In genomic region chr6:100301410-100302108, GRCm38 (mm10) we compare ENCODE assay signal across 17 mouse cellular contexts. TPM values are rescaled to one million over a fixed set of nuclear protein-coding genes. Genes with fewer than 3 reads are reported as not detected.
DNase-seq lines count a peak whose midpoint lies in the region; ATAC-seq and TF ChIP-seq lines count a peak whose summit lies in the region.
"Had no signal": no experiment of that assay in that cellular context is flagged by ENCODE, and none has a peak within 500 bp of the region (broad histone marks: within the 10 kb centered on the region; RNA-seq: fewer than 3 reads in every experiment).

No protein-coding gene starts in this region.

- H3K36me3 ChIP-seq in lung, embryonic 14.5 days (ENCODE audit: insufficient read depth) = no peaks in the 10 kb centered on the region
- no peaks in the 10 kb centered on the region for H3K36me3 ChIP-seq in liver, embryonic 12.5 days
- H3K36me3 ChIP-seq: embryonic facial prominence, embryonic 15.5 days; forebrain, embryonic 10.5 days; heart, embryonic 12.5 days; hindbrain, embryonic 10.5 days; midbrain, embryonic 15.5 days had no signal

- DNase-seq in heart, postnatal 4 days = peak; percentile 27
- DNase-seq in heart, adult 8-10 months (ENCODE audit: low spot score) = no peak
- peak; percentile 37 for DNase-seq in lung, embryonic 14.5 days
- DNase-seq in lung, adult 18-20 months = no peak
- DNase-seq in yolk sac, embryonic 10.5 days (ENCODE audit: low spot score) = peak; percentile 71
- DNase-seq: adrenal gland, postnatal 36 days; cerebellum, adult 2 months; kidney, postnatal 25 days; lung, adult 2 months; thymus, adult 18-20 months had no signal

- H3K9me3 ChIP-seq in lung, embryonic 14.5 days (ENCODE audit: low read depth, low read length) = no peaks in the 10 kb centered on the region
- no peaks in the 10 kb centered on the region for H3K9me3 ChIP-seq in liver, embryonic 12.5 days (replicated peaks)
- H3K9me3 ChIP-seq: embryonic facial prominence, embryonic 15.5 days; forebrain, embryonic 10.5 days; heart, embryonic 12.5 days; hindbrain, embryonic 10.5 days; midbrain, embryonic 15.5 days had no signal

- no peaks in the 10 kb centered on the region for H3K4me1 ChIP-seq in lung, embryonic 14.5 days (ENCODE audit: insufficient read depth)
- H3K4me1 ChIP-seq in liver, embryonic 12.5 days = peaks cover 3% of the 10 kb centered on the region; the same call in 1 of the 2 replicates
- H3K4me1 ChIP-seq: midbrain, embryonic 15.5 days had no signal

- H3K4me2 ChIP-seq in lung, embryonic 14.5 days = no peak overlapping the region
- H3K4me2 ChIP-seq in liver, embryonic 12.5 days = no peak overlapping the region
- H3K4me2 ChIP-seq: embryonic facial prominence, embryonic 15.5 days; heart, embryonic 12.5 days; midbrain, embryonic 15.5 days had no signal

- H3K4me3 ChIP-seq in lung, embryonic 14.5 days (ENCODE audit: low read depth, low read length) = no peak overlapping the region
- H3K4me3 ChIP-seq in liver, embryonic 12.5 days = no peak overlapping the region
- H3K4me3 ChIP-seq: embryonic facial prominence, embryonic 15.5 days; forebrain, embryonic 10.5 days; heart, embryonic 12.5 days; hindbrain, embryonic 10.5 days; midbrain, embryonic 15.5 days had no signal

- no peak for ATAC-seq in lung, embryonic 14.5 days (ENCODE audit: insufficient read depth)
- peak; percentile 46 for ATAC-seq in liver, embryonic 12.5 days
- no peak for ATAC-seq in megakaryocyte, adult 5-6 weeks (ENCODE audit: poor library complexity, severe bottlenecking)
- ATAC-seq: midbrain, embryonic 15.5 days had no signal

- H3K9ac ChIP-seq in lung, embryonic 14.5 days = no peak overlapping the region
- H3K9ac ChIP-seq in liver, embryonic 12.5 days = no peak overlapping the region
- H3K9ac ChIP-seq: embryonic facial prominence, embryonic 15.5 days; heart, embryonic 12.5 days; midbrain, embryonic 15.5 days had no signal

- WGBS in lung, embryonic 14.5 days = 59% methylated on average over 8 of the region's 8 CpGs
- 51% methylated on average over 8 of the region's 8 CpGs for WGBS in liver, embryonic 12.5 days (ENCODE audit: insufficient replicate concordance)

- H3K27me3 ChIP-seq in lung, embryonic 14.5 days (ENCODE audit: insufficient read depth, low read length) = no peaks in the 10 kb centered on the region
- H3K27me3 ChIP-seq in liver, embryonic 12.5 days (replicated peaks) = peaks cover 21% of the 10 kb centered on the region
- H3K27me3 ChIP-seq: embryonic facial prominence, embryonic 15.5 days had no signal

- no peak for TF ChIP-seq CTCF in lung, embryonic 14.5 days (IDR thresholded peaks at IDR 0.05; ENCODE audit: low read depth)

- no peak overlapping the region for H3K27ac ChIP-seq in lung, embryonic 14.5 days (ENCODE audit: low read depth)
- H3K27ac ChIP-seq in liver, embryonic 12.5 days = peak overlapping the region; percentile 36; the same call in 1 of the 2 replicates
- H3K27ac ChIP-seq: embryonic facial prominence, embryonic 15.5 days; forebrain, embryonic 10.5 days; hindbrain, embryonic 10.5 days; midbrain, embryonic 15.5 days had no signal

RNA-seq across cellular contexts. Expression of gene Rybp, which starts 14.3 kb away (rescaled TPM):
- total RNA-seq in heart, postnatal 4 days (2021) = 10 to 100 TPM; 23.9 to 28.1 TPM
- 10 to 100 TPM in 2 of 4 experiments, 1 to 10 TPM in 2; 9.6 to 11.9 (median 10.5) TPM for total RNA-seq in heart, adult 8-10 months (2022)
- 13.7 and 15.5 TPM in 2 replicates for polyA plus RNA-seq in lung, embryonic 14.5 days (2014; fragmentation: Nextera tagmentation; extraction: Ambion mirVana)
- 9.8 and 10.0 TPM in 2 replicates for polyA plus RNA-seq in liver, embryonic 12.5 days (2016; fragmentation: Nextera tagmentation; extraction: Ambion mirVana)
- 28.3 and 29.8 TPM in 2 replicates for total RNA-seq in megakaryocyte, adult 5-6 weeks (2015)
- total RNA-seq in megakaryocyte, adult 5-6 weeks (2017) = 17.3 and 36.5 TPM in 2 replicates

Comparison
In these comparisons a context has a peak if more than half of its experiments do, and no peak if none do; other contexts are left out.
1. DNase-seq: peak in heart, postnatal 4 days (single experiment), lung, embryonic 14.5 days (single experiment) and yolk sac, embryonic 10.5 days (single experiment); none in heart, adult 8-10 months (single experiment) and lung, adult 18-20 months (0 of 2).